Mouse (Mus musculus) kidney, adult 8-10 months (tissue): ENCODE measurements around the gene Lipc.

ENCODE experiments used
- DNase-seq, 2 experiments: peaks; one replicate each; pipeline ENCODE4 v3.0.0; 2022

Gene Lipc

GRCm38 (mm10) chr9:70952126-70952525, at the start of gene Lipc:
Gene Lipc, minus strand, starts transcription at chr9:70952226.
- no peak for DNase-seq

GRCm38 (mm10) chr9:70999161-70999560, 47.1 kb upstream of the Lipc start:
- no peak for DNase-seq

DNA sequence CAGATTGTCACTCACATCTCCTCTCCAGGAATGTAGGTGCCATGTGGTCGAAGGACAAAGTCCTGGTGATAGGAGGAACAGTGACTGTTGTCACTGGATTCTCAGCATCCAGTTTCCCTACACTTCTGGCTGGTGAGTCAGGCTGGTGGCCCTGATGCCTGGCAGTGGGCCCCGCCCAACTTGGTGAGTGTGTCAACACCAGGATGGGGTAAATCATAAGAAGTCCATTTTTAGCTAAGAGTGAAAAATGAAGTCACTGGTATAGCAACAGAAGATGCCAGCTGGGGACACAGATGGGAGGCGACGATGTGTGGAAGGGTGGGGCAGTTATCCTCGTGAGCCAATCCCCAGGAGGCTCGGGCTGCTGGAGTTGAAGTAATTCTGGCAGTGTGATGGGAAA, 46.7 kb upstream of the Lipc start:
- DNase-seq = no peak

GRCm38 (mm10) chr9:70993326-70993725, 41.3 kb upstream of the Lipc start:
- no peak for DNase-seq

- DNase-seq = no peak
These were observed 39.4 kb upstream of the Lipc start for GRCm38 (mm10) chr9:70991401-70991800.

DNA sequence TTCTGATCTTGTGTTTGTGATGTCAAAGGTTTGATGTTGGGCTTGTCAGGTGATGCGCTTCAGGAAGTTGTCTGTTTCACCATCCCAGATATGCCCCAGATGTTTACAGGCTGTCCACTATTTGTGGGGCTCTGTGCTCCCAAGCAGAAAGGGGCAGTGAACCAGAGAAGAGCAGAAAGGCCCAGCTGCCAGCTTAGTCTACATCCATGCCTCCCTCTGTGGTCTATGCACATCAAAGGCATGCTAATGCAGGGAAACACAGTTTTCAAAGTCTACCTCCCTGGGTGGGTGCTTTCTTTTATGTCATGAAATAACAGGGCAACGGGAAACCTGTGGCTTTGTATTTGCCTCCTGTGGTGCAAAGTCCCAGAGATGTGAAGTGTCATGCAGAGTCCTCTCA, 35.2 kb upstream of the Lipc start:
- DNase-seq = no peak

DNA sequence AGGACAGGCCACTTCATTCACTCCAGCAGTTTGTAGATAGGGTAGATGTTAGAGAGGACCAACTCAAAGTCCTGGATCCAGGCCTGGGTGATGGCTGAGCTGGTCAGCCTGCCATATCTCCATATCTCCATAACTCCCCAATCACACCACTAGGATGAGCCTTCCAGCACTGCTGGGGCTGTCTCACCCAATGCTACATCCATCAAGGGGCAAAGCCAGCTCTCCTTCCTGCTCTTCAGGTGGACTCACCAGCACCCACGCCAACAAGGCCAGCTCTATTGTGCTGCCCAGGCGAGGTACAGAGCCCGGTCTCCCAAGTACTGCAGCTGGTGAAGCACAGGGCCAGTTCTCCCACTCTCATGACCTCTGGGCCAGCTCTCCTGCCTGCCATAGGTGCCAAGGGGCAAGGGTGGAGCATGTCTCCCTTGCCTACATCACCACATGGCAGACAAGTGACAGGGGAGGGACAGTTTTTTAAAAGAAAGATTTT, 31.0 kb upstream of the Lipc start:
- no peak for DNase-seq

DNA sequence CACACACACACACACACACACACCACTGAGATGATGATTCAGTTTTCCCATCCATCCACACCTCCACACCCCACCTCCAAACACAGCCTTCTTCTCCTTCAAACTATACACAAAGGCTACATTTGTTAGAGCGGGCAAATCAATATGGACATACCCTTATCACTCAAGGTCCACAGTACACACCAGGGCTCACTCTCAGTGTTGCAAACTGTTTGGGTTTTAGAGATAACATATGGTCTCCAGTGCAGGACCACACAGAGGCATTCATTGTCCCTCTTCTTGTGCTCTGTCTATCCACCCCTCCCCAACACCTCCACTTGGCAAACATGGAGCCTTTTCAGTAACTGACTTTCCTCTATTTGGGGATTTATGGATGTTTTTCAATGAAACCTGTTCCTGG, 29.7 kb upstream of the Lipc start:
- no peak for DNase-seq

DNA sequence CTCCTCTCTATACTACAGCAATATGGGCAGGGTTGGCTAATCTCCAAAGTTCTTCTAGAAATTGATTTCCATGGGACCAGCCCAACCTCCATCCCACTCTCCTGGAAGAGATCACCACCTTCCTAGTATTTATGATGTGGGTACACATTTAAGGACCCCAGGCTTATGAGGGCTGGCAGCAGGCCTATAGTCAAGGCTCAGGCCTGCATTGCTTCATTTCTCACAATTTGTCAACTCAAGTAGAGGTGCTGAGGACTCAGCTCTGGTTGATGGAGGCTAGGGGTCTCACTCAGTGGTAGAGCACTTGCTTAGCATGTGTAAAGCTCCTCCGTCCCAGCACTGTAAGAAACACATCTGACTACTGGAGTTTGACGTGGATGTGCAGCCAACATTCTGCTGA, 27.6 kb upstream of the Lipc start:
- no peak for DNase-seq

- DNase-seq = no peak
These were observed 27.1 kb upstream of the Lipc start for GRCm38 (mm10) chr9:70979171-70979570.

DNA sequence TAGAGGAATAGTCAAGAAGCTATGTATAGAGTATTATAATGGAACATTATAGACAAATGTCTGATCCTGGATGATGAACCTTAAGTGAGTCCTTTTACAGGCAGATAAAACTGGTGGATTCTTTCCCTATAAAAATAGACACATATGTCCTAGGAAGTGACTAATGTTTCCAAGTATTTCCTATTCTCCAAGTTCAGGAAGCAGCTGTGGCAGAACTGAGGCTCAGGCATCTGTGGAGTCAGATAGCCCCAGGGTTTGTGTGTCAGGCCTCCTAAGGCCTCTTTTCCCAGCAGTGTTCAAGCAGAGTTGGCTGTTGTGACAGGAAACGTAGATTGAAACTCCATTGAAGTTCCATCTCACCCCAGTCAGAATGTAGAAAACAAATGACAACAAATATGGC, 25.4 kb upstream of the Lipc start:
- DNase-seq = peak; percentile 25 to 45

DNA sequence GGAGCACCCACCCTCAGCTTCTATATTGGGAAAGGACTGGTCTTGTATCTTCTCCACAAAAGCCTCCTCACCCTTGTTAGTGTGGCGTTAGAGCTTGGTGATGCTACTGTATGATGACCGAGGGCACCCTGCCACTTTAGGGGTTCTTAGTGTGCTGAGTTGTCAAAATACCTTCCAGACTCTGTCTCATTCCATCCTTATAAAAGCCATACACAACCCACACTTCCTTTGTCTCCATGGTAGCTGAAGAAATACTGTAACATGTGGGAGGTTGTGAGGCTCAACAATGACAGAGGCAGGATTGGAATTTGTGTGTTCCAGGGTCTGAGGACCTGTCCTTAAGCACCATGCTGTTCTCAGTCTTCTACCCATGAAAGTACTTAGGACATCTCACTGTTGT, 23.9 kb upstream of the Lipc start:
- no peak for DNase-seq

DNA sequence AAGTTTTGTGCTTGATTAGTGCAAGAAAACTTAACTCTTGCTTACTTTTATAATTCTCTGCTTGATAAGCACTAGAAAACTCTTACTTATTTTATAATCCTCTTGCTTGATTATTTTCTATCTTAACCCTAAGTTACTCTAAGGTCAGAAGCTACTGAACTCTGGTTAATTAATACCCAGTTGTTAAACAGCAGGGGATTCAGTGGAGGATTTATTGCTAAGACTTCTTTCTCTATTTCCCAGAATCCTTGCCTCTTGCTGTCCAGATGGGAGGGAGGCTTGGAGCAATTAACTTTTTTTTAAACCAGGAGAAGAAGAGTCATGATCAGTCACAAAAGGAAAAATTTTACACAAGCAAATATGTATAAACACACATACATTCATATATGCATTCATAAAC, 21.3 kb upstream of the Lipc start:
- DNase-seq = peak in 1 of 2 experiments; percentile 13

- no peak for DNase-seq
These were observed 17.2 kb upstream of the Lipc start for GRCm38 (mm10) chr9:70969244-70969643.

DNA sequence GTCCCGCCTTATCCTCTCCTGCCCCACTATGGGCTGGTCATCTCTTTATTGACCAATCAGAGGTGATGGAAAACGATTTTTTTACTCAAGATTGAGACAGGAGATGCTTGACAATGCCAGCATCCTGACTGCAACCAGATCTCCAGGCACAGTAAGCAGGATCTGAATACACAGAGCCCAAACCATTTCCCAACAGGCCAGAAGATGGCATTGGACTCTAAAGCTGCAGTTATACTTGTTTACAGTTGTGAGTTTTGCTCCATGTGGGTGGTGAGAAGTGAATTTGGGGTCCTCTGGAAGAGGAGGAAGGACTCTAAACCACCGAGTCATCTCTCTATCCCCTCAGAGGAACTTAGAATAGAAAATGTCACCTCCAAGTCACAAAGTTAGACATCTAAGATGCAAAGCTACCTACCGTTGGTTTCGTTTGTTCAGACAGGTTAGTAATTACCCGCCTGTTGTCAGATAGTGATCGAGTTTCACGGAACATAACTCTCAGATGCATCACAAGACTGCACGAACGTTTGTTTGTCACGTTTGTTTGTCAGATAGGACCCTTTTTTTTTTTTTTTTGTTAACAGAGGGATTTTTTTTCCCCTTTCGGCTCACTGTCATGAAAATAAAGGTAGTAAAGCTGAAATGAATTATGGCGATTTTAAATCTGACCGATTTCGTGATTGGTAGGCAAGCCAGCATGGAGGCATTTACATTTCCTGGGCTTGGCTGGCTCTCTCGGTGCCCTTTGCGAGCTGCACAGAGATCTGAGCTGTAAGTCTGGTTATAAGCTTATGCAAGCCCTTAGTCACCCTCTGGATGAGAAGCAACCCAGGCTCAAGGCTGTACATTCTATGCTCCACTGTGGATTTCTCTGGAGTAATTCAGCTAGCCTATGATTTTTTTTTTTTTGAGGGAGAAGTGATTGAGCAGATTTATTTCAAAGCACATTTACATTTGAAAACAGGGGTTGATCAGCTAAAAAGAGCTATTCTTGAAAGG, 14.3 kb upstream of the Lipc start:
- DNase-seq = no peak

GRCm38 (mm10) chr9:70965422-70965821, 13.4 kb upstream of the Lipc start:
- DNase-seq = no peak

DNA sequence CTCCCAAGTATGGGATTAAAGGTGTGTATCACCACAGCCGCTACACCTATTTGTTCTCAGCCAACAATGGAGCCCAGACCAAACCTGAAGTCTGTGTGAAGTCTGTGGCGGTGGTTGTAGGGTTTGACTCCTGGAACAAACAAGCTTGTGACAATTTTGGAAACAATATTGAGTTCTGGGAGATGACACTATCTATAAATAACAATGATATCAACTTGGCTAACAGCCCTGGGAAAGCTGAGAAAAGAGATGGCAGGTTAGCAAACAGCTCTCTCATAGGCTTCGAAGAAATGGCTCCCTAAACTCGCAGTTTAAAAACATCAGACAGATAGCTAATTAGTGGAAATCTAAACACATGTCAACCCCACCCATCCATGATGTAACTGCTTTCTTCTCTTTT, 13.0 kb upstream of the Lipc start:
- DNase-seq = no peak

DNA sequence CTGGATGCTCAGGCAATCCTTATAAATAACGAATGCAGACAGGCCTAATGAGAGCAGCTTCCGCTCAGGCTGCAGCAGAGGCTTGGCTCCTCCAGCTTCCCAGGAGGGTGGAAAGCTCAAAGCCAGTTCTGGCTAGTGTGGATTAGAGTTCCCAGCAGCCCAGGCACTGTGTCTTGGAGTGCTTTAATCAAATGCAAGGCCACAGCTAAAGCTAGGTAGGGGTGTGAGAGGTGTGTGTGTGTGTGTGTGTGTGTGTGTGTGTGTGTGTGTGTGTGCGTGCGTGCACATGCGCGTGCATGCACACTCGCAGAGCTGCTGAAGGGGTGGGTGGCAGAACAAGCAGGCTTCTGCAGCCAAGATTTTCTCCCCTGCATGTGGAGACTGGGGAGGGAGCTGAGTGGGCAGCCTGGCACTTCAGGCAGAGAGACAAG, 11.4 kb upstream of the Lipc start:
- no peak for DNase-seq

- DNase-seq = no peak
These were observed 10.9 kb upstream of the Lipc start for GRCm38 (mm10) chr9:70962781-70963455.

GRCm38 (mm10) chr9:70960301-70960700, 8.3 kb upstream of the Lipc start:
- no peak for DNase-seq

DNA sequence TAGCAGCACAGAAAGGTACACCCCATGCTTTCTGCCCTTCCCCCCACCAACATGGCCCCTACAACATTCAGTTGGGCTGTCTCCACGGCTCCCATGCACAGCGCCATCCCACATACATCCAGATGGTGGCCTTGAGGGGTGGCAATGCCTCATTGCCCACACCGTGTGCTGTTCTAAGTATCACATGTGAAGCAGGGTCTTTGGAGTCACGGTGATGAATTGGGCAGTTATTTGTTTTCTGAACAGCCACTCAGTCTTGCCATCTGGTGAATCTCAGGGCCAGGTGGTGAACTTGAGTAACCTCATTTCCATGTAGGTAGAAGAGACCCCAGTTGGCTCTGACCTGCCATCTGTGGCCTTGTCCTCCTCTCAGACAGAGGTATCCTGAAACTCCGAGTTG, 7.8 kb upstream of the Lipc start:
- no peak for DNase-seq

DNA sequence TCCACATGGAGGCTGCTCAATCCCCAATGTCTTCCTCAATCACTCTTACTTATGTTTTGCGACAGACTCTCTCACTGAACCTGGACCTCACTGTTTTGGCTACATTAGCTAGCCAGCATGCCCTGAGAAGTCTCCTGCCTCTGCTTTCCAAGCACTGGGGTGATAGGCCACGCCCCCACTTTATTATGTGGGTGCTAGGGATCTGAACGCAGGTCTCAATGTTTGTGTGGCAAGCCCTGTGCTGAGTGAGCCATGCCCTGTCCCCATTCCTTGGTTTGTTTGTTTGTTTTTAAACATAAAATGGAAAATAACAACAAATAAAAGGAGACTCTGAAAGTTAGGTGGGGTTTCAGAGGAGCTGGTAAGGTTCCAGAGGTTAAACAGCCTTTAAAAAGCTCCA, 7.4 kb upstream of the Lipc start:
- no peak for DNase-seq

DNA sequence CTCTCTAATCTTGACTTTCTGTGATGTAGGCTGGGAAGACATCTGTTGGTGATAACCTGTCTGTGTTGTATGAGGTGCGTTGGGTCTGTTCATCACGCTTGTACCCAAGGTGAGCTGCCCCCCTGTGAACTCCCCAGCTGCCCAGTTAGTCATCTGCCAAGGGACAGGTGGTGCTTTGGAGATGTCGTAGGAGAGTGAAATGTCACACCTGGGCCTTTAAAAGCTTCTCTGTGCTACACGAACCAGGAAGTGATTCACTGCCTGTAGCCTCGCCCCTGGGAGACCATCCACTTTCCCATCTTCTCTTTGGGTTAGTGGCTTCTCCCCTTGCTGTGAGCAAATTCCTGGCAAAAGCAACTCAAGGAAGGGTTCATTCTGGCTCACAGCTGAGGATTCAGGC, 6.4 kb upstream of the Lipc start:
- DNase-seq = no peak

DNA sequence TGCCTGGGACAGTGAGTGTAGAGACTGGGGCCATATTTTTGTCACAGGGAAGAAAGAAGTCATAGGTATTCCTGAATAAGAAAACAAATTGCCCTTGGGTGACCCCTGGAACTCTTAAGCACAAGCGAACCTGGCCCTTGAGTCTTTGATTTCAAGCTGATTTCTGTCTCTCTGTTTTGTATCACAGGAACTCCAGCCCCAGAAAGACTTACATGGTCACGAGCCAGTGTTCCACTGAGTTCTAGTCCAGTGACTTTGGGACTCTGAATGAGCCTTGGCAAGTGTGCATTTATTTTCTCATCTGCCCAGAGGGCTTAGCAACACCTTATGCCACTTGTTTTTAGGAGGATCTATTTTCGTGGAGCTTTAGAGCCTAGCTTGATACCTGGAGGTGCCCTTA, 5.7 kb upstream of the Lipc start:
- no peak for DNase-seq
